Comparison of ENCODE assay signal across 8 mouse cellular contexts in genomic region chr11:60113624-60114023, GRCm38 (mm10). TPM values are rescaled to one million over a fixed set of nuclear protein-coding genes. Genes with fewer than 3 reads are reported as not detected.
DNase-seq lines count a peak whose midpoint lies in the region; ATAC-seq and TF ChIP-seq lines count a peak whose summit lies in the region.

No protein-coding gene starts in this region.

- H3K9me3 ChIP-seq in lung, embryonic 14.5 days (ENCODE audit: low read depth, low read length): no peaks in the 10 kb centered on the region
- H3K9me3 ChIP-seq in kidney, embryonic 16.5 days (ENCODE audit: low read length): no peaks in the 10 kb centered on the region
- no peaks in the 10 kb centered on the region for H3K9me3 ChIP-seq in midbrain, embryonic 16.5 days (replicated peaks; ENCODE audit: control insufficient read depth, low read length, poor library complexity, severe bottlenecking)

- peak overlapping the region; percentile 98 for H3K27ac ChIP-seq in lung, embryonic 14.5 days (ENCODE audit: low read depth)
- H3K27ac ChIP-seq in embryonic fibroblast, embryonic 13.5 days (ENCODE audit: insufficient read depth, low read length): peak overlapping the region; percentile 89
- H3K27ac ChIP-seq in kidney, embryonic 16.5 days (ENCODE audit: low read length): peak overlapping the region; percentile 99
- H3K27ac ChIP-seq in midbrain, embryonic 16.5 days (ENCODE audit: low read length): peak overlapping the region; percentile 87

- DNase-seq in lung, embryonic 14.5 days: peak; percentile 64
- DNase-seq in lung, adult 2 months: no peak
- no peak for DNase-seq in cerebellum, postnatal 36 days
- no peak for DNase-seq in spleen, postnatal 14 days (ENCODE audit: low spot score in 2 of 2)
- DNase-seq in gastrocnemius, adult 18-20 months (ENCODE audit: low spot score): no peak

- H3K27me3 ChIP-seq in lung, embryonic 14.5 days (ENCODE audit: insufficient read depth, low read length): no peaks in the 10 kb centered on the region
- no peaks in the 10 kb centered on the region for H3K27me3 ChIP-seq in kidney, embryonic 16.5 days (ENCODE audit: insufficient read depth, low read length)
- no peaks in the 10 kb centered on the region for H3K27me3 ChIP-seq in midbrain, embryonic 16.5 days (ENCODE audit: control insufficient read depth, insufficient read depth, low read depth, low read length)

- H3K4me1 ChIP-seq in lung, embryonic 14.5 days (ENCODE audit: insufficient read depth): peaks cover 63% of the 10 kb centered on the region
- H3K4me1 ChIP-seq in lung, adult 2 months (ENCODE audit: control insufficient read depth, insufficient read depth, low read length): peaks cover 31% of the 10 kb centered on the region
- H3K4me1 ChIP-seq in embryonic fibroblast, embryonic 13.5 days (ENCODE audit: control insufficient read depth, insufficient read depth, low read length): peaks cover 50% of the 10 kb centered on the region
- peaks cover 74% of the 10 kb centered on the region for H3K4me1 ChIP-seq in kidney, embryonic 16.5 days (ENCODE audit: insufficient read depth, low read length)
- peaks cover 44% of the 10 kb centered on the region for H3K4me1 ChIP-seq in midbrain, embryonic 16.5 days (ENCODE audit: control insufficient read depth, insufficient read depth, low read length)

- ATAC-seq in lung, embryonic 14.5 days (ENCODE audit: insufficient read depth): no peak
- no peak for ATAC-seq in kidney, embryonic 16.5 days (ENCODE audit: low FRiP score, low TSS enrichment)
- ATAC-seq in midbrain, embryonic 16.5 days: no peak

- TF ChIP-seq POLR2A in lung, adult 2 months (IDR thresholded peaks at IDR 0.05; ENCODE audit: borderline replicate concordance, extremely low read depth, low read depth, low read length): no peak
- no peak for TF ChIP-seq POLR2A in embryonic fibroblast, embryonic 13.5 days (IDR thresholded peaks at IDR 0.05; ENCODE audit: low read depth, low read length)

- peak overlapping the region; percentile 47 for H3K4me3 ChIP-seq in lung, embryonic 14.5 days (ENCODE audit: low read depth, low read length)
- H3K4me3 ChIP-seq in lung, adult 2 months (replicated peaks; ENCODE audit: extremely low read depth, low read depth, low read length): no peak overlapping the region
- H3K4me3 ChIP-seq in embryonic fibroblast, embryonic 13.5 days (ENCODE audit: insufficient read depth, low read length): no peak overlapping the region
- peak overlapping the region; percentile 55 for H3K4me3 ChIP-seq in kidney, embryonic 16.5 days (ENCODE audit: low read length)
- peak overlapping the region; percentile 46 for H3K4me3 ChIP-seq in midbrain, embryonic 16.5 days (ENCODE audit: low read depth, low read length)

- WGBS in lung, embryonic 14.5 days: 6% methylated on average over 4 of the region's 4 CpGs
- 12% methylated on average over 4 of the region's 4 CpGs for whole genome bisulfite sequencing in lung, adult 2 months
- under 1% methylated on average over 4 of the region's 4 CpGs for WGBS in kidney, embryonic 16.5 days
- WGBS in midbrain, embryonic 16.5 days: 4% methylated on average over 4 of the region's 4 CpGs

- no peaks in the 10 kb centered on the region for H3K36me3 ChIP-seq in lung, embryonic 14.5 days (ENCODE audit: insufficient read depth)
- no peaks in the 10 kb centered on the region for H3K36me3 ChIP-seq in kidney, embryonic 16.5 days (ENCODE audit: insufficient read depth, low read length)
- H3K36me3 ChIP-seq in midbrain, embryonic 16.5 days (ENCODE audit: control insufficient read depth, insufficient read depth, low read length): no peaks in the 10 kb centered on the region

- no peak for TF ChIP-seq CTCF in lung, embryonic 14.5 days (IDR thresholded peaks at IDR 0.05; ENCODE audit: low read depth)
- no peak for TF ChIP-seq CTCF in lung, adult 2 months (IDR thresholded peaks at IDR 0.05; ENCODE audit: insufficient read depth, low read length)
- TF ChIP-seq CTCF in embryonic fibroblast, embryonic 13.5 days (IDR thresholded peaks at IDR 0.05; ENCODE audit: borderline replicate concordance, insufficient read depth, low read length): no peak

- H3K4me2 ChIP-seq in lung, embryonic 14.5 days: peak overlapping the region; percentile 90
- H3K4me2 ChIP-seq in kidney, embryonic 16.5 days (replicated peaks; ENCODE audit: low read depth, low read length): peak overlapping the region; percentile 88
- H3K4me2 ChIP-seq in midbrain, embryonic 16.5 days (ENCODE audit: low read length): peak overlapping the region; percentile 79

- peak overlapping the region; percentile 60 for H3K9ac ChIP-seq in lung, embryonic 14.5 days
- peak overlapping the region; percentile 66 for H3K9ac ChIP-seq in kidney, embryonic 16.5 days (replicated peaks; ENCODE audit: low read length)
- H3K9ac ChIP-seq in midbrain, embryonic 16.5 days (ENCODE audit: low read depth, low read length): peak overlapping the region; percentile 66

RNA-seq across cellular contexts. Expression of gene Rai1, which starts 8.8 kb away (rescaled TPM):
- polyA plus RNA-seq in lung, embryonic 14.5 days (2014; fragmentation: Nextera tagmentation; extraction: Ambion mirVana): 31.8 and 37.8 TPM in 2 replicates
- 46.4 and 47.3 TPM in 2 replicates for polyA plus RNA-seq in lung, adult 2 months (2012; rRNA removed)
- 25.9 and 29.1 TPM in 2 replicates for polyA plus RNA-seq in embryonic fibroblast, embryonic 13.5 days (2011; ENCODE audit: insufficient read length, low read depth, missing spikeins)
- 21.5 and 24.0 TPM in 2 replicates for polyA plus RNA-seq in kidney, embryonic 16.5 days (2015; fragmentation: Nextera tagmentation; extraction: Ambion mirVana)
- polyA plus RNA-seq in midbrain, embryonic 16.5 days (2015; fragmentation: Nextera tagmentation; extraction: Ambion mirVana): 25.0 and 26.5 TPM in 2 replicates
- total RNA-seq in gastrocnemius, adult 18-20 months (2021): 10 to 100 TPM; 16.6 to 17.3 TPM

Comparison
In these comparisons a context has a peak if more than half of its experiments do, and no peak if none do; other contexts are left out.
1. H3K4me3 ChIP-seq: peak in lung, embryonic 14.5 days (single experiment), kidney, embryonic 16.5 days (single experiment) and midbrain, embryonic 16.5 days (single experiment); none in lung, adult 2 months (single experiment) and embryonic fibroblast, embryonic 13.5 days (single experiment).
2. Peak in every context shown above with its lines, with median percentiles within 50 percentile points of each other: H3K27ac ChIP-seq, H3K4me2 ChIP-seq and H3K9ac ChIP-seq.